Mouse (Mus musculus) C2C12 (cell line): ENCODE data around the gene Dlec1. TPM values are rescaled to one million over a fixed set of nuclear protein-coding genes. Genes with fewer than 3 reads are reported as not detected.

Source experiments
- H3K27me3 ChIP-seq: one replicate; pipeline ENCODE4 v1.6.1; 2011; ENCODE audit not compliant: control insufficient read depth, insufficient read depth, insufficient read length
- H3K36me3 ChIP-seq: one replicate; pipeline ENCODE4 v1.6.1; 2011; ENCODE audit not compliant: control insufficient read depth, insufficient read depth
- H3K4me3 ChIP-seq: one replicate; pipeline ENCODE4 v1.5.1; 2011; ENCODE audit warnings: mild to moderate bottlenecking, control low read depth; ENCODE audit not compliant: poor library complexity, insufficient read depth, severe bottlenecking
- H3K79me2 ChIP-seq: one replicate; pipeline ENCODE4 v1.6.1; 2011; ENCODE audit not compliant: control insufficient read depth, insufficient read depth
- H3K79me3 ChIP-seq: one replicate; pipeline ENCODE4 v1.6.1; 2011; ENCODE audit warnings: low read depth, control low read depth
- H3ac ChIP-seq: one replicate; pipeline ENCODE3; 2011; ENCODE audit warnings: low read depth; ENCODE audit not compliant: control insufficient read depth, insufficient read length
- CEBPB ChIP-seq: IDR thresholded peaks from one replicate; pipeline ENCODE4 v1.6.1; 2011; ENCODE audit warnings: low read depth, mild to moderate bottlenecking, control low read depth, moderate library complexity
- CTCF ChIP-seq: IDR thresholded peaks from one replicate; pipeline ENCODE4 v1.5.1; 2011; ENCODE audit not compliant: control insufficient read depth, insufficient read depth, insufficient read length
- FOSL1 ChIP-seq: IDR thresholded peaks from one replicate; pipeline ENCODE4 v1.8.0; 2011; ENCODE audit warnings: mild to moderate bottlenecking, low read length; ENCODE audit not compliant: poor library complexity, insufficient read depth, severe bottlenecking
- MAX ChIP-seq: IDR thresholded peaks from one replicate; pipeline ENCODE4 v1.6.1; 2011; ENCODE audit warnings: mild to moderate bottlenecking, control low read depth
- MYOD1 ChIP-seq: IDR thresholded peaks from one replicate; pipeline ENCODE4 v1.6.1; 2011; ENCODE audit warnings: low read depth; ENCODE audit not compliant: control insufficient read depth, insufficient read length
- MYOG ChIP-seq: IDR thresholded peaks from one replicate; pipeline ENCODE4 v1.6.1; 2011; ENCODE audit not compliant: control insufficient read depth, insufficient read length; ENCODE audit errors: extremely low read depth
- USF1 ChIP-seq: IDR thresholded peaks from one replicate; pipeline ENCODE4 v1.6.1; 2011; ENCODE audit warnings: low read depth, mild to moderate bottlenecking, control low read depth, moderate library complexity
- polyA plus RNA-seq: library from polyadenylated mRNA; unstranded; fragments of >200 nt; fragmentation: generic; extraction: Trizol; gene quantifications from one replicate; pipeline ENCODE4 v1.2.1, GENCODE M21; 2012; ENCODE audit warnings: missing spikeins

Gene Dlec1
- polyA plus RNA-seq, 1 experiment = 0.01 TPM

DNA sequence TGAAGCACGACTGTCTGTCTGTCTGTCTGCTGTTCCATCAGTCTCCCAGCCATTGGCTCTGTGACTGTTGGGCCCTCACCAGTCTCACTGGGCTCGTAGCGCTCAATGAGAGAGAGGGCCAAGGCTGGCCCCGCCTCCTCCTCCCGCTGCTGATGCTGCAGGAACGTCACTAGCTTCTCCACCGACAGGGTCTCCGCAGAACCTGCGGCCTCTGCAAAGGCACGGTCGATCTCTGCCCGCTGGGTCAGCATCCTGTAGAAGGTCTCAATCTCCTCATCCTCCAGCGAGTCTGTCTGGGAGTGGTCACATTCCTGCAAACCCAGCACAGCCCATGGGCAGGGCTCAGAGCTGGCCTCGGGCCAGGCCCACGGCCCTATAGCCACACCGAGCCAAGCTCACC lies 26.6 kb upstream of the Dlec1 start:
- Histone ChIP-seq H3K79me3 (no peaks in the 10 kb centered on the region), H3K79me2 (no peaks in the 10 kb centered on the region), H3K36me3 (no peaks in the 10 kb centered on the region), H3K27me3 (no peaks in the 10 kb centered on the region), H3ac (no peak overlapping the region), H3K4me3 (no peak overlapping the region)
- TF ChIP-seq CTCF (no peak), MYOG (no peak), USF1 (no peak), CEBPB (no peak), MAX (no peak), MYOD1 (no peak), FOSL1 (no peak)

DNA sequence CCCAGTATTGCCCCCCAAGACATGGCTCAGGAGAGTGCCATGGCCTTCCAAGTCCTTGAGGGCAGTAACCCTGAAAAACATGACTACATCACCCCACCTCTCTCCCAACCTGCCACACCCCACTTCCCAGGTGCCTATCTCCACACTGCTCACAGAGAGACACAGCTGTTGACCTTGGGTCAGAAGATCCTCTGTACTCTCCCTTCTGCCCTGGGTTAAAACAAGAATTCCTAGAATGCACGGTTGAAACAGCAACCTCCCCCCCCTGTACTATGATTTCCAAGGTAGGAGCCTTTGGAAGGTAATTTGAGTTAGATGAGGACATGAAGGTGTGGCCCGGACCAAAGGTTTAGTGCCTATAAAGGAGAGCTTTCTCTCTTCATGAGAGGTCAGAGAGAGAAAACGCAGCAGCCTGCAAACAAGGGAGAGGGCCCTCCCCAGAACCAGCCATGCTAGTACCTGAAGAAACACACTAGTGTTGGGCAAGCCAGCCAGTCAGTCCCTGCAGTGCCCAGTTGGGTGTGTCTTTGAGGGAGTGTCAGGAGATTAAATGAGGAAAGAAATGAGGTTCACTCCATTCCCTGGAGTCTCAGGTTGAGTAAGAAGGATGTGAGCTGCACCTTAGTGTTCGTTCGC lies 22.1 kb upstream of the Dlec1 start:
- Histone ChIP-seq H3K79me3 (no peaks in the 10 kb centered on the region), H3K4me3 (no peak overlapping the region), H3ac (no peak overlapping the region), H3K79me2 (no peaks in the 10 kb centered on the region), H3K27me3 (no peaks in the 10 kb centered on the region), H3K36me3 (no peaks in the 10 kb centered on the region)
- no peak for TF ChIP-seq CEBPB
- TF ChIP-seq CTCF = no peak
- TF ChIP-seq MAX = no peak
- no peak for TF ChIP-seq MYOG
- no peak for TF ChIP-seq MYOD1

- Histone ChIP-seq H3K27me3 (no peaks in the 10 kb centered on the region), H3K36me3 (no peaks in the 10 kb centered on the region), H3K79me3 (no peaks in the 10 kb centered on the region), H3K79me2 (no peaks in the 10 kb centered on the region), H3ac (no peak overlapping the region), H3K4me3 (no peak overlapping the region)
- no peak for TF ChIP-seq MYOD1
- no peak for TF ChIP-seq USF1
- no peak for TF ChIP-seq FOSL1
- TF ChIP-seq MAX = no peak
- TF ChIP-seq CTCF = no peak
- no peak for TF ChIP-seq CEBPB
- TF ChIP-seq MYOG = no peak
These were observed 20.2 kb upstream of the Dlec1 start for GRCm38 (mm10) chr9:119082039-119082438.

DNA sequence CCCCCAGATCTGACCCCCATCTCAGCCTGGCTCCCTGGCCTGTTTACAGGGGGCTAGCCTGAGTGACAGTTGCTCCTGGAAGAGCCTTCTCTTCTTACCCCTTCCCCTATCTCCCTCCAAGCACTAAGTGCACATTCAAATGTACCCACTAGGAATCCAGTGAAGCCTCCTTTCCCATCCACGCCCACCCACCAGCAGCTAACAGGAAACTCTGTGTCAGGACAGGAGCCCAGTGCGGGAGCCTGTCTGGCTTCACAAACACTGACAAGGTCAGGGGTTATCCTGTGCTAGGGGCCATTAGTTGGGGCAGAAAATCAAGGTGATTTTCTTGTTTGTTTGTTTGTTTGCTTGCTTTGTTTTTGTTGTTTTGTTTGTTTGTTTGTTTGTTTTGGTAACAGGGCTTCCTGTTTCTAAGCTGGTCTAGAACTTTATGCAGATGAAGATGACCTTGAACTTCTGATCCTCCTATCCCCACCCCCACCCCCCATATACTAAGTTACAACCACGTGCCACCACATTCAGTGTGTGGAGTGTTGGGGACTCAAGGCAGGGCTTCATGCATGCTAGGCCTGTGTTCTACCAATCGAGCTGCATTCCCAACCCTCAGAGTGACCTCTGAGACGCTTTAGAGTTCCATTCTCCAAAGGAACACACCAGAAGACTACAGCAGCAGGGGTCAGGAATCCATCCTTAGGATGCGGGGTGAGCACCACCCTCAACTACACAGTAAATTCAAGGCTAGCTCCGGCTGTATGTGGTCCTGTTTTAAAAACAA lies 19.4 kb upstream of the Dlec1 start:
- TF ChIP-seq MYOG = no peak
- TF ChIP-seq CEBPB = no peak
- TF ChIP-seq CTCF = no peak
- no peak for TF ChIP-seq MYOD1
- TF ChIP-seq MAX = no peak
- TF ChIP-seq FOSL1 = no peak
- TF ChIP-seq USF1 = no peak
- Histone ChIP-seq H3K79me3 (no peaks in the 10 kb centered on the region), H3ac (no peak overlapping the region), H3K79me2 (no peaks in the 10 kb centered on the region), H3K27me3 (no peaks in the 10 kb centered on the region), H3K36me3 (no peaks in the 10 kb centered on the region), H3K4me3 (no peak overlapping the region)

DNA sequence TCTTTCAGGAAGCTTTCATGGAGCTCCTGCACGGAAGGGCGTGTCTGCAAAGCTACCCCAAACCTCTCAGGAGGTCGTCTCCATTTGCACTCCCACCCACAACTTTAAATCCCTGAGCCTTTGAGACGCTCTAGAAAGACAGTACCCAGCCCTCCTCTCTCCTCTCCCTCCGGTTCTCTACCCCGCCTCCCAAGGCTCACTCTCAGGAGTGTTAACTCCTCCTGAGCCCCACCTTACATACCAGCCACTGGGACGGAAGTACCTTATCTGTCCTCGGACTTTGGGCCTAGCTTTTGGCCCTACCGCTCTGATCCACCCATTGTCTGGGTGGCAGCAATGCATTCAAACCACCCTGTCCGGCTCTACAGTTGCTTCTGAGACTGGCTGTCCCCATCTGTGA lies 18.3 kb upstream of the Dlec1 start:
- no peaks in the 10 kb centered on the region for H3K27me3 ChIP-seq
- H3K4me3 ChIP-seq = no peak overlapping the region
- no peak overlapping the region for H3ac ChIP-seq
- TF ChIP-seq MYOD1 = no peak
- TF ChIP-seq MYOG = no peak
- TF ChIP-seq MAX = no peak
- TF ChIP-seq CTCF = no peak
- no peak for TF ChIP-seq FOSL1
- TF ChIP-seq USF1 = no peak
- TF ChIP-seq CEBPB = no peak
- H3K79me3 ChIP-seq = no peaks in the 10 kb centered on the region
- H3K36me3 ChIP-seq = no peaks in the 10 kb centered on the region
- H3K79me2 ChIP-seq = no peaks in the 10 kb centered on the region
